Mouse (Mus musculus) ES-E14 (cell line): ENCODE data around the gene Pacsin2. TPM values are rescaled to one million over a fixed set of nuclear protein-coding genes. Genes with fewer than 3 reads are reported as not detected.
"Not testable (repeated sequence)": the region's sequence is repeated elsewhere in the genome, so short reads cannot be mapped to it uniquely, and the experiment has no call there.

ENCODE experiments used
- DNase-seq: peaks from one replicate; pipeline ENCODE4 v3.0.0-alpha.2; 2013; ENCODE audit warnings: low read depth, low spot score
- H3K27ac ChIP-seq: 2 replicates; pipeline ENCODE4 v1.5.1; 2012; ENCODE audit warnings: low read depth, mild to moderate bottlenecking, low read length, moderate library complexity, mixed read lengths; ENCODE audit not compliant: poor library complexity, insufficient read depth, severe bottlenecking
- H3K36me3 ChIP-seq: 2 replicates; pipeline ENCODE4 v1.6.1; 2012; ENCODE audit warnings: mild to moderate bottlenecking, low read length, moderate library complexity, mixed read lengths; ENCODE audit not compliant: control insufficient read depth, poor library complexity, insufficient read depth, severe bottlenecking
- H3K4me1 ChIP-seq, 2 experiments: fragments of 150-350 bp in 1 of 2; sonication (generic) in 1 of 2; 2 replicates each; pipeline ENCODE4 v1.6.1; 2012; ENCODE audit warnings: low read length in 2 of 2, mild to moderate bottlenecking in 1 of 2, mixed read lengths in 1 of 2; ENCODE audit not compliant: control insufficient read depth in 2 of 2, insufficient read depth in 2 of 2, poor library complexity in 1 of 2
- H3K4me3 ChIP-seq, 2 experiments: fragments of 150-350 bp in 1 of 2; sonication (generic) in 1 of 2; 2 replicates each; pipeline ENCODE4 v1.5.1; 2012; ENCODE audit warnings: low read length in 2 of 2, low read depth in 1 of 2, mild to moderate bottlenecking in 1 of 2, mixed read lengths in 1 of 2; ENCODE audit not compliant: insufficient read depth in 1 of 2, poor library complexity in 1 of 2, severe bottlenecking in 1 of 2
- H3K9ac ChIP-seq: 2 replicates; pipeline ENCODE4 v1.6.1; 2012; ENCODE audit warnings: low read depth, mild to moderate bottlenecking, low read length, mixed read lengths; ENCODE audit not compliant: poor library complexity, insufficient read depth, severe bottlenecking
- H3K9me3 ChIP-seq: fragments of 150-350 bp; sonication (generic); 2 replicates; pipeline ENCODE4 v1.6.1; 2012; ENCODE audit warnings: low read depth, mild to moderate bottlenecking, low read length; ENCODE audit not compliant: control insufficient read depth, insufficient read depth
- CHD2 ChIP-seq: IDR thresholded peaks from 2 replicates; pipeline ENCODE4 v1.6.1; 2014; ENCODE audit warnings: mild to moderate bottlenecking, low read depth, low read length, inconsistent platforms
- HCFC1 ChIP-seq: IDR thresholded peaks from 2 replicates; pipeline ENCODE4 v1.6.1; 2012; ENCODE audit warnings: low read length, inconsistent platforms, borderline replicate concordance; ENCODE audit not compliant: insufficient read depth
- MAFK ChIP-seq: IDR thresholded peaks from 2 replicates; pipeline ENCODE4 v1.6.1; 2014; ENCODE audit warnings: mild to moderate bottlenecking, low read depth, low read length, inconsistent platforms; ENCODE audit not compliant: insufficient read depth
- ZC3H11A ChIP-seq: IDR thresholded peaks from 2 replicates; pipeline ENCODE4 v1.6.1; 2012; ENCODE audit warnings: low read depth, mild to moderate bottlenecking, inconsistent platforms, low read length, borderline replicate concordance
- ZNF384 ChIP-seq: IDR thresholded peaks from 2 replicates; pipeline ENCODE4 v1.6.1; 2012; ENCODE audit warnings: low read depth, low read length, inconsistent platforms
- in situ Hi-C, 2 experiments: fragments of 600-800 bp; cut with MboI; formaldehyde crosslinking; loops; one replicate each; pipeline ENCODE4 v1.15.1; 2025; ENCODE audit warnings: low sequenced_read_pairs in 2 of 2, inconsistent platforms in 1 of 2; ENCODE audit not compliant: unreplicated experiment in 2 of 2
- total RNA-seq: library from RNA; depleted of rRNA; stranded (reverse); fragments of 300-350 nt; gene quantifications from 2 replicates; pipeline ENCODE4 v1.2.3, GENCODE M21; 2012

Gene Pacsin2
- total RNA-seq, 1 experiment = 67.7 TPM

DNA sequence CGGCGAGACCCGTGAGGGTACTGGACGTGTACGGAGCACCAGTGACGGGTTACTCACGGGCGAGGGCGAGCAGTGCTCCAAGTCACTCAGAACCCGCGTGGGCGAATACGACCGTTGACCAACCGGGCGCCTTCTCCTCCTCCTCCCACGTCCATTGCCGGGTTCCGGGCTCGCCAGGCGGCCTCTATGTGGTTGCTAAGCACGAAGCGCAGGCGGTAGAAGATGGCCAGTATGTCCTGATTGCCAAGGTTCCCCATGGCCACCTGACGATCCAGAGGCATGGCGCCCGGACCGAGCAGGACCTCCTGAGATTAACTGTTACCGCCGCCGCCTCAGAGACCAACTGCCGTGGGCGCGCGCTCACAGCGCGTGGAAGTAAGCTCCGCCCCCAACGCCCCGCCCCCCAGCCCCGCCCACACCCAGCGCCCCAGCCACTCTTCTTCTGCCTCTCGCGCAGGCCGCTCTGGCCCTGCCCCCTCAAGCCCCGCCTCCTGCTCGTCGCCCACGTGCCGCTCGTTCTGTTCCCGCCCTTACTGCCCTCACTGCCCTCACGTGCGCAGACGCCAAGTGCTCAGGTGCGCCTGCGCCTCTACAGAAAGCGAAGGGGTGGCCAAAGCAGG lies 97.4 kb downstream of the Pacsin2 start:
- TF ChIP-seq HCFC1 (peak; percentile 61; the same call in 1 of the 2 replicates), MAFK (no peak), CHD2 (no peak)
- Histone ChIP-seq H3K9me3 (no peaks in the 10 kb centered on the region), H3K9ac (peak overlapping the region; percentile 88), H3K4me3 (peak overlapping the region; percentile 80 to 89), H3K4me1 (no peaks in the 10 kb centered on the region), H3K27ac (no peak overlapping the region), H3K36me3 (peaks cover 7% of the 10 kb centered on the region)
- DNase-seq = peak; percentile 88
- in situ Hi-C loops = no loop called here

GRCm38 (mm10) chr15:83365697-83366096 lies 98.7 kb downstream of the Pacsin2 start:
- H3K9me3 ChIP-seq = no peaks in the 10 kb centered on the region
- TF ChIP-seq ZC3H11A = no peak
- no peak for TF ChIP-seq MAFK
- TF ChIP-seq CHD2 = no peak
- TF ChIP-seq ZNF384 = no peak
- TF ChIP-seq HCFC1 = no peak
- no peak for DNase-seq
- H3K36me3 ChIP-seq = peaks cover 7% of the 10 kb centered on the region
- H3K4me3 ChIP-seq = peak overlapping the region in 1 of 2 experiments; percentile 89; a peak in 2 of 4 replicates
- in situ Hi-C loops = no loop called here
- no peaks in the 10 kb centered on the region for H3K4me1 ChIP-seq
- H3K9ac ChIP-seq = no peak overlapping the region
- no peak overlapping the region for H3K27ac ChIP-seq

GRCm38 (mm10) chr15:83364194-83364593 lies 100.2 kb downstream of the Pacsin2 start:
- Histone ChIP-seq H3K4me1 (no peaks in the 10 kb centered on the region), H3K27ac (no peak overlapping the region), H3K9me3 (no peaks in the 10 kb centered on the region), H3K36me3 (peaks cover 7% of the 10 kb centered on the region), H3K9ac (no peak overlapping the region), H3K4me3 (no peak overlapping the region)
- in situ Hi-C loops = no loop called here
- TF ChIP-seq HCFC1 (no peak), ZNF384 (no peak), CHD2 (no peak), ZC3H11A (no peak), MAFK (no peak)
- no peak for DNase-seq

GRCm38 (mm10) chr15:83362813-83363212 lies 101.6 kb downstream of the Pacsin2 start:
- H3K27ac ChIP-seq, DNase-seq, H3K9ac ChIP-seq, H3K4me3 ChIP-seq, in situ Hi-C loops, H3K9me3 ChIP-seq, H3K4me1 ChIP-seq: not testable (repeated sequence)
- H3K36me3 ChIP-seq = peaks cover 13% of the 10 kb centered on the region

- peaks cover 20% of the 10 kb centered on the region for H3K36me3 ChIP-seq
- H3K4me1 ChIP-seq, H3K9me3 ChIP-seq, H3K4me3 ChIP-seq, H3K9ac ChIP-seq, H3K27ac ChIP-seq, in situ Hi-C loops, DNase-seq: not testable (repeated sequence)
Measured at GRCm38 (mm10) chr15:83360899-83361298, 103.5 kb downstream of the Pacsin2 start.
